Mouse (Mus musculus) heart, adult 2 months (tissue): Measurements from ENCODE around the gene Trim56.

Source experiments
- CTCF ChIP-seq: fragments of 200-600 bp; IDR thresholded peaks from 2 replicates; pipeline ENCODE4 v1.8.1; 2022; ENCODE audit warnings: antibody characterized with exemption, mild to moderate bottlenecking, moderate library complexity
- POLR2A ChIP-seq: fragments of 200-500 bp; IDR thresholded peaks from 2 replicates; pipeline ENCODE4 v1.6.1; 2011; ENCODE audit warnings: mild to moderate bottlenecking, low read depth, low read length, control low read depth; ENCODE audit not compliant: insufficient read depth

- TF ChIP-seq POLR2A, result no peak
- TF ChIP-seq CTCF, result no peak
Measured at GRCm38 (mm10) chr5:137075726-137076125, 40.3 kb downstream of the Trim56 start.
